Mouse (Mus musculus): ENCODE data around the gene Lao1. TPM values are rescaled to one million over a fixed set of nuclear protein-coding genes. Genes with fewer than 3 reads are reported as not detected.
A peak's percentile ranks its signal among the peaks of the same experiment; 100 is the strongest.
"Not testable (repeated sequence)": the region's sequence is repeated elsewhere in the genome, so short reads cannot be mapped to it uniquely, and the experiment has no call there.

Lao1 gene
- polyA plus RNA-seq (2012; rRNA removed), result 0.04 TPM in 2 replicates

- peak in 1 of 2 experiments; percentile 31 for DNase-seq (ENCODE audit: extremely low spot score in 1 of 2, low spot score in 1 of 2)
Measured at GRCm38 (mm10) chr4:118961141-118961628, at the start of gene Lao1. Gene Lao1, plus strand, starts transcription at chr4:118961578.

DNA sequence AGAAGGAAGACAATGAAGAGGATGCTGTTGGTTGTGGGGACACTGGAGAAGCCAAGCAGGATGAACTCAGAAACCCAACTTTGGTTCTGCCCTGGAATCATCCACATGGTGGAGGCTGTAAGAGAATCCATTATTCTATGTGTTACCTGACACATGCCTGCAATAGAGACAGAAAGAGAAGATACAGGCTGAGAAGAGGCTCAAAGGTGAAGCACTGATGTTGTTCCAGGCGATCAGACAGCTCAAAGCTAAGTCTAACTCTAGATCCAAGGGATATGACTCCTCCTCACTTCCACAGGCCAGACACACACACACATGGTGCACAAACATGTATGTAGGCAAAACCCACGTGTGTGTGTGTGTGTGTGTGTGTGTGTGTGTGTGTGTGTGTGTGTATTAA is 44.0 kb upstream of the Lao1 start, which contains the start of gene Olfr1329:
Olfr1329 (minus strand) TSS at position 101 of the 400 bp plus-strand sequence.
- not testable (repeated sequence) for DNase-seq (ENCODE audit: extremely low spot score in 1 of 2, low spot score in 1 of 2)

GRCm38 (mm10) chr4:118931326-118931725 is 30.1 kb upstream of the Lao1 start:
- not testable (repeated sequence) for DNase-seq (ENCODE audit: extremely low spot score in 1 of 2, low spot score in 1 of 2)

DNA sequence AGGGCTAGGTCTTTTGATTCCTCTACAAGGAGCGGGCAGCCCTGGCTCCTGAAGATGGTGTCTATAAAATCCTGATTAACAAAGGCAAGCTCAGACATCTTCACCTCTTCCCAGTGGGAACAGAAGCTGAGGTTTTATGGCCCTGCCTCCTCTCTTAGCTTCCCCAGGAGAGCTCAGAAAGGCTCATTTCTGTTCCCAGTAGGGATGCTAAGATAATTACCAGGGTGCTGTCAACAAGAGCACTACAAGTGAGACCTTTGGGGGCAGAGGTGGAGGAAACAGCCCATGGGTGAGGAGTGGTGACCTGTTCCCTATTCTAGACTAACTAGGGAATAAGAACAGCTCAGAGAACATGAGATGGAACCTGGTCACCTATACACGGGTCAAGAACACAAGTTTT is 22.9 kb upstream of the Lao1 start, which contains the start of gene Olfr1328:
Olfr1328 (minus strand) TSS at position 101 of the 400 bp plus-strand sequence.
- DNase-seq (ENCODE audit: extremely low spot score in 1 of 2, low spot score in 1 of 2), result no peak

GRCm38 (mm10) chr4:118958812-118959211 is 2.6 kb upstream of the Lao1 start:
- DNase-seq (ENCODE audit: extremely low spot score in 1 of 2, low spot score in 1 of 2), result no peak

- no peak for DNase-seq (ENCODE audit: extremely low spot score in 1 of 2, low spot score in 1 of 2)
Measured at GRCm38 (mm10) chr4:118967711-118968110, 6.3 kb downstream of the Lao1 start.

GRCm38 (mm10) chr4:118973281-118973680 is 11.9 kb downstream of the Lao1 start:
- DNase-seq (ENCODE audit: extremely low spot score in 1 of 2, low spot score in 1 of 2), result no peak

DNA sequence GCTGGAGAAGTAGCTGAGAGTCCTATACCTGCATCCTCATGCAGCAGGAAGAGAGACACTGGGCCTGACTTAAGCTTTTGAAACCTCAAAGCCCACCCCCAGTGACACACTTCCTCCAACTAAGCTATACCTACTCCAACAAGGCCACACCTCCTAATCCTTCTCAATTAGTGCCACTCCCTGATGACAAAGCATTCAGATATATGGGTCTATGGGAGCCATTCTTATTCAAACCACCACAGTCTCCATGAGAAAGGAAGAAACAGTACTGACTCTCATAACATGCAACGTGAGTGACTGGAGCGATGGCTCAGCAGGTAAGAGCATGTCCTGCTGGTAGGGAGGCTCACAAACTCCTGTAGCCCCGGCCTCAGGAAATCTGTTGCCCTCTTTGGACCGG is 23.9 kb downstream of the Lao1 start:
- DNase-seq (ENCODE audit: extremely low spot score in 1 of 2, low spot score in 1 of 2), result no peak

DNA sequence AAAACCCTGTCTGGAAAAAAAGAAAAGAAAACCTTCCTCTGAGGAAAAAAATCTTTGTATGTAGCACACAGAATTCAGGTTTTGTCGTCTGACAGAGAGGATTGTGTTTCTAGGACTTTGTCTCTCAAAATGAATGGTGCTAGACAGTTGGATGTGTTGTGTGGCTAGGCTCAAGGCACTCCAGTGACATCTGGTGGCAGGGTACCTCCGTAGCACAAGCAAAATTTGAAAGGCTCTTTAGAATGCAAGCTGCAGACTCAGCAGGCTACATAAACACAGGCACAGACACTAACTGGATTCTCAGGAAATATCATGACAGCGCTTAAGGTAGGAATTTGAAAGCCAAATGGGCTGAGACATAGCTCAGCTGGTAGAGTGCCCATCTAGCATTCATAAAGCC is 27.2 kb downstream of the Lao1 start:
- peak; percentile 20 to 70 for DNase-seq (ENCODE audit: extremely low spot score in 1 of 2, low spot score in 1 of 2)

DNA sequence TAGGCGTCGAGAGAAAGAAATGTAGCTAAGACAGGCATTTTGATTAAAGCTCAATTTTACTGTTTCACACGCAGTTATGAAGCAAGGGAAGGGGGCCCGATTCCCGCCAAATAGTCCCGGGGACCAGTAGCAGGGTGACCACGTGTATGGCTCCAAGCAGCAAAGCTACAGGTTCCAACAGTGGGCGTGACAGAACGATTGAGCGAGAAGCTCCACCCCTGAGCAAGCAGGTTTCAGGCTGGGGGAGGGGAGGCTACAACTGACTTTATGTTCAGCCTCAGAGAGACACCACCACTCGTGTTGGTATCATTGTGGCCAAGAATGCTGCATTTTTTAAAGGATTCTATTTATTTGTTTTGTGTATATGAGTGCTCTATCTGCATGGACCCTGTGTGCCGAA is 28.0 kb downstream of the Lao1 start:
- no peak for DNase-seq (ENCODE audit: extremely low spot score in 1 of 2, low spot score in 1 of 2)

DNA sequence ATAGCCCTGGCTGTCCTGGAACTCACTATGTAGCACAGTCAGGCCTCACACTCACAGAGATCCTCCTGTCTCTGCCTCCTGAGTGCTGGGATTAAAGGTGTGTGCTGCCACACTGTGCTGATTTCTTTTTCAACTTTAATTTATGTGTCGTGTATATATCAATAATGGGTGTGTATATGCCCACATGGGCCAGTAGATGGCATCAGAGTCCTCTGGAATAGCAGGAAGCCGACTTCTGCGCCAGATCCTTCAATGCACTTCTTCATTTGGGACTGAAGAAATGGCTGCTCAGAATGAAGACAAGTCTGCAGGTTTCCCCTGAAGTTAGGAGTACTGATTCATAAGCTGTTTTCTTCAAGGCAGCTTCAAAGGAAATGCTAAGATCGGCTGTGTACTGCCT is 30.4 kb downstream of the Lao1 start:
- peak in 1 of 2 experiments; percentile 27 for DNase-seq (ENCODE audit: extremely low spot score in 1 of 2, low spot score in 1 of 2)

GRCm38 (mm10) chr4:118997127-118997542 is 35.8 kb downstream of the Lao1 start:
- DNase-seq (ENCODE audit: extremely low spot score in 1 of 2, low spot score in 1 of 2), result no peak

GRCm38 (mm10) chr4:118999691-119000486 is 38.5 kb downstream of the Lao1 start:
- DNase-seq (ENCODE audit: extremely low spot score in 1 of 2, low spot score in 1 of 2), result no peak

GRCm38 (mm10) chr4:119001696-119002095 is 40.3 kb downstream of the Lao1 start:
- DNase-seq (ENCODE audit: extremely low spot score in 1 of 2, low spot score in 1 of 2), result no peak

DNA sequence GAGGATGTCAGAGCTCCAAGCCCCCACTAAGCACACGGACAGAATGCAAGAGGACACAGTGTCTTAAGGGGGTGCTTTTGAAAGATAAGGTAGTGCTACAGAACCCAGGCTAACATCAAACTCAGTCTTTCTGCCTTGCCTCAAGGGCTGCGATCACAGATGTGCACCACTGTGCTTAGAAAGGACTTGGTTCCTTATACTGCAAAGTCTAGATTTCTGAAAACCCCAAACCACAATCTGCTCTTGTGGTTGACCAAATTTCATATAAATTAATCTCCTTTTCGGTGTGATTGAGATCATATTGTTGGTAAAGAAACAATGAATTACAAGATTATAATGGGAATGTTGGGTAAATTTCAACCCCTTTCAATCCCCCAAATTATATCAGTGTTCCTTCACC is 41.1 kb downstream of the Lao1 start:
- no peak for DNase-seq (ENCODE audit: extremely low spot score in 1 of 2, low spot score in 1 of 2)

DNA sequence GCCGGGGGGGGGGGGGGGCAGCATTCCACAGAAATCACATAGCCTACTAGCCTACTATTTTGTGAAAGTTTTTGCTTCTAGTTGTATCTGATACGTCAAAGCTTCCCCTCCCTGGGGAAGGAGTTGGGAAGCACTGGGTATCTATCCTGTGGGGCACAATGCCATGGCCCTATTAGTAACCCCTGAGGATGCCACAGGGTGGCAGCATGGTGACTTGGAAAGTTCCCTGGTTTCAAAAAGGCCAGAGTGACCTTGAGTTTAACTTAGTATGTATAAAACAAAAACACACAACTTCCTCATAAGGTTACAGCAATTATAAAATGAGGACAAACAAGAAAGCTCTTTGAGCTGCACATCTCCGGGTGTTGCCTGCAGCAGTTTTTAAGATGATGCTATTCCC is 42.8 kb downstream of the Lao1 start:
- peak in 1 of 2 experiments; percentile 14 for DNase-seq (ENCODE audit: extremely low spot score in 1 of 2, low spot score in 1 of 2)

DNA sequence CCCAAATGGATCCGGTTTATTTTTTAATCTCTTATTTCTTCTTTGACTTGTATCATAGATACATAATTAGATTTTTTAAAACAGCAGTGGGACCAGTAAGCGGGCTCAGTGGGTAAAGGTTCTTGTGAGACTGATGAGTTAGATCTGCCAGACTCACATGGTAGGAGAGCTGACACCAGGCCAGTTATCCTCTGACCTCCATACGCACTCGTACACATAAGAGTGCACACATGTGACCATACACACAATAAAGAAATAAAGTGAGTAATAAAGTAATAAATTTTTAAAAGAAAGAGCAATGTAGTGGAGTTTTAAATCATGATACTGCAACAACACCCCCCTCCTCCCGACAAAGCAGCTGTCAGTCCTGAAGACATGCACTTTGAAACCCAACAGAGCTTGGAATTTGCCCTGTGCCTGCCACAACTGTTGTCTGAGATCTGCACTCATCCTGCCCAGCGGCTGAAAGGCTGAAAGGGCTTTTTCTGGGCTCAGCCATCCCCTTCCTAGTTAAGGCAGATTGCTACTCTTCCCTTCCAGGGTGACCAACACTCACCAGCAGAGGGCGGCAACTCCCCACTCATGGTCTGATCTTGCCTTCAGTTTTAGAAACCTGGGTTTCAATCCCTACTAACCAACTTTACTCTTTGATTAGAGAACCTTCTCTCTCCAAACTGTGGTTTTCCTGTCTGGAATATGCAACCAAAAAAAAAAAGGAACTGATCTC is 43.4 kb downstream of the Lao1 start:
- peak; percentile 75 to 96 for DNase-seq (ENCODE audit: extremely low spot score in 1 of 2, low spot score in 1 of 2)

GRCm38 (mm10) chr4:119007602-119008001 is 46.2 kb downstream of the Lao1 start:
- no peak for DNase-seq (ENCODE audit: extremely low spot score in 1 of 2, low spot score in 1 of 2)

GRCm38 (mm10) chr4:119008476-119008875 is 47.1 kb downstream of the Lao1 start:
- peak; percentile 8 to 29 for DNase-seq (ENCODE audit: extremely low spot score in 1 of 2, low spot score in 1 of 2)

GRCm38 (mm10) chr4:119009814-119010213 is 48.4 kb downstream of the Lao1 start:
- DNase-seq (ENCODE audit: extremely low spot score in 1 of 2, low spot score in 1 of 2), result no peak

DNA sequence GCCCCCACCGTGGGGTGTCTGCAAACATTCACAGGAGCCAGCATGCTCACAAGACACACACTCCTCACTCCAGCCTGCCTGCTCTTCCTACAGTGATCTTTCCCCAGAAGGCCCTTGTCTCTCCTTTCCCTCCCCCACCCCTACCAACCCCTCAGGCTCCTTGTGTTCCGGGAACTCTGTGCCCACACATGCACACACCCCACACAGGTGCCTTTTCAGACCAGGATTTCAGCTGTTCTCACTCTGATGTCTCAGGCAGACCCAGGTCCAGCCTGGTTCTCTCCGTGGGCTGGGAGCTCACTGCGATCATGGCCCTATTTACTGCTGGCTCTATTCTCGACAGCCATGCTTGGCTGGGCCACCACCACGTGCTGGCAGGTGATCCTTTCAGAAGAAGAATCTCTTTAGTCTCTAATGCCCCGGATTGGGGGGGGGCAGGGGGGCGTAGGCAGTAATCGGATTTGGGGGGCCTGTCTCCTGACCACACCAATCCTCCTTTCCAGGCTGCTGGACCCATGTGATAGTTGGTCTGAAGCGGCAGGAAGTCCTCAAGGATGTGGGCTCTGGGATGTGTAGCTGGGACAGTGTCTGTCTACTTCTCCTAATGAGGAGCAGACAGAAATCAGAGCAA is 49.8 kb downstream of the Lao1 start:
- DNase-seq (ENCODE audit: extremely low spot score in 1 of 2, low spot score in 1 of 2), result no peak

Data from frontal cortex, adult 2 months (tissue).